Mouse (Mus musculus) embryonic fibroblast, embryonic 13.5 days (primary cell): ENCODE results near the gene Rpl9-ps6.

ENCODE experiments used
- CTCF ChIP-seq: IDR thresholded peaks from 2 replicates; pipeline ENCODE4 v1.5.1; 2011; ENCODE audit warnings: mild to moderate bottlenecking, control low read depth, low read length, moderate library complexity, borderline replicate concordance; ENCODE audit not compliant: insufficient read depth
- POLR2A ChIP-seq: IDR thresholded peaks from 2 replicates; pipeline ENCODE4 v1.6.1; 2011; ENCODE audit warnings: low read depth, mild to moderate bottlenecking, control low read depth, low read length, moderate library complexity

GRCm38 (mm10) chr19:32480255-32480654, 13.9 kb upstream of the Rpl9-ps6 start:
- TF ChIP-seq POLR2A (no peak), CTCF (no peak)
